Mouse (Mus musculus) left cerebral cortex, postnatal 10 days (tissue): ENCODE data around the gene Mta1. TPM values are rescaled to one million over a fixed set of nuclear protein-coding genes. Genes with fewer than 3 reads are reported as not detected.

Source experiments
- DNase-seq, 2 experiments: peaks; one replicate each; pipeline ENCODE4 v3.0.0; 2021 to 2022; ENCODE audit warnings: low spot score in 2 of 2, mixed read lengths in 1 of 2; ENCODE audit errors: extremely low spot score in 1 of 2
- intact Hi-C: fragments of 180-260 bp; cut with DNase I; formaldehyde crosslinking; loops from one replicate; pipeline ENCODE4 v1.15.1; 2025
- total RNA-seq, 2 experiments: library from RNA; stranded (reverse); gene quantifications; 2 replicates each; pipeline ENCODE4 v1.2.3; 2021

Gene Mta1
- total RNA-seq, 2 experiments from 2014 or later, result 87.1 to 89.1 TPM

DNA sequence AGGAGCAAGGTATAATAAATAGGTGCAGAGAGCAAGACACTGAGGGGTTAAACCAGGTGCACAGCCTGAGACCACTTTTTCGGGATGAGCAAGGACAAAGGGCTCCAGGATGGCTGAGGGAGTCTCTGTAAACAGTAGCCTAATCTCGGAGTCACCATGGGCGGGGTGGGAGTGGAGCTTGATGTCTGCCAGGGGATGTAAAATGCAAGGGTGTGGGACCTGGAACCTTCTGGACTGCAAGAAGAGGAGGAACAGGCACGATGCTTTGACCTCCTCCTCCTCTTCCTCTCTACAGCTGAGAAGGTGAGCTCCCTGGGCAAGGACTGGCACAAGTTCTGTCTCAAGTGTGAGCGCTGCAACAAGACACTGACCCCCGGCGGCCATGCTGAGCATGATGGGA is 45.1 kb downstream of the Mta1 start:
- intact Hi-C loops, result loop anchor here (5.0 kb wide), 1 partner anchor 44 kb away; the partner anchor contains the start of gene Tmem121
- DNase-seq, result no peak

DNA sequence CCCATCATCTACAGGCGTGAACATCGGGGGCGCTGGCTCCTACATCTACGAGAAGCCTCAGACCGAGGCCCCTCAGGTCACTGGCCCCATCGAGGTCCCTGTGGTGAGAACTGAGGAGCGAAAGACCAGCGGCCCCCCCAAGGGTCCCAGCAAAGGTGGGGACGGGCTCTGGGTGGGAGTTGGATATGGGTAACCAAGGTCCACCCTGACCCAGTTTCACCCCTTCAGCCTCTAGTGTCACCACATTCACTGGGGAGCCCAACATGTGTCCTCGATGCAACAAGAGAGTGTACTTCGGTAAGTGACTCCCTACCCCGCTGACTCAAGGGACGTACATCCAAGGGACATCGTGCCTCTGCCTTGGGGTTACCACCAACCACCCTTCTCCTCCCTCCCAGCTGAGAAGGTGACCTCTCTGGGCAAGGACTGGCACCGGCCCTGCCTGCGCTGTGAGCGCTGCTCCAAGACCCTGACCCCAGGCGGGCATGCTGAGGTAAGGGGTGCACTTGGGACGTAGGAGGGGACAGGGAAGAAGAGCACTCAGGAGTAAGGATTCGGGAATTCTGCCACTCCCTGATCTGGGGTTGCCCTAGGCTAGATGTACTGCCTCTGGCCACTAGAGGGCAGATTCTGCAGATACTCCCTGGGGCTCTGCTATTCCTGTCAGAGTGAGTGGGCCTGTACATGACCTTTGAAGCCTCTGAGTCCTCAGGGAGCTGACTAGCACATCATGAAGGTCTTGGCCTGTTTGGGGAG is 46.1 kb downstream of the Mta1 start:
- no peak for DNase-seq
- intact Hi-C loops, result loop anchor here (5.0 kb wide), 1 partner anchor 43 kb away; the partner anchor contains the start of gene Tmem121

DNA sequence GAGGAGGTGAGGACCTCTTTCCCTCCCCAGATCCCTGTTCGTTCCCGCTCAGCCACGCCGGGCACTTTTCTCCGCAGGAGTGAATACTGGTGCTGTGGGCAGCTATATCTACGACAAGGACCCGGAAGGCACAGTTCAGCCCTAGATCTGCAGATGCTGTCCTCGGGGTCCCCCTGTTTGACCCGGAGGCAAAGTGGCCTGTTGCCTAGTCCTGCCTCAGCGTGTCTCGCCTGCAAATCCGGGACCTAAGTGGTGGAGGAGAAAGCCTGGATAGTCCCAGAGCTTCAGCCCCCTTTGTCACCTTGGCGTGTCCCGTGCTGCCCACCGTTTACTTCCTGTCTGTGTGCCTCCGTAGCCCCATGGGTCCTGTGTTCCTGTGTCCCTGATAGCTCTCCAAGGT is 46.8 kb downstream of the Mta1 start:
- intact Hi-C loops, result loop anchor here (5.0 kb wide), 1 partner anchor 42 kb away; the partner anchor contains the start of gene Tmem121
- no peak for DNase-seq

DNA sequence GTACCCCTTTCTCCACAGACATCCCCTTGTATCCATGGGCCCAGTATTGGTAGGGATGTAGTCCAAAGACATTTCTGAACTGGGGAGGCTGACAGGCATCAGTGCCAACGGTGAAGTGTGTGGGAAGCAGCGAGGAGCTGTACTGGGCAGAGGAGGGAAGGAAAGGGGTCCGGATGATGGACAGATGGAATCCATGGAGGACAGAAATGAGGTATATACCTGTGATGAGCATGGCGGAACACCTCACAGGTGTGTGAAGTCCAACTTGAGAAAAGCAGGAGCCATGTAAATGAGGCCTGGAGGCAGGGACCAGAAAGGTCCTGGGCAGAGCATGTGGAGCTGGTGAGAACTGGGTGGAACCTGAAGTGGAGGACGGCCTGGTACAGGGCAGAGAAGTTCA is 47.5 kb downstream of the Mta1 start:
- peak in 1 of 2 experiments; percentile 22 for DNase-seq
- intact Hi-C loops, result no loop called here

DNA sequence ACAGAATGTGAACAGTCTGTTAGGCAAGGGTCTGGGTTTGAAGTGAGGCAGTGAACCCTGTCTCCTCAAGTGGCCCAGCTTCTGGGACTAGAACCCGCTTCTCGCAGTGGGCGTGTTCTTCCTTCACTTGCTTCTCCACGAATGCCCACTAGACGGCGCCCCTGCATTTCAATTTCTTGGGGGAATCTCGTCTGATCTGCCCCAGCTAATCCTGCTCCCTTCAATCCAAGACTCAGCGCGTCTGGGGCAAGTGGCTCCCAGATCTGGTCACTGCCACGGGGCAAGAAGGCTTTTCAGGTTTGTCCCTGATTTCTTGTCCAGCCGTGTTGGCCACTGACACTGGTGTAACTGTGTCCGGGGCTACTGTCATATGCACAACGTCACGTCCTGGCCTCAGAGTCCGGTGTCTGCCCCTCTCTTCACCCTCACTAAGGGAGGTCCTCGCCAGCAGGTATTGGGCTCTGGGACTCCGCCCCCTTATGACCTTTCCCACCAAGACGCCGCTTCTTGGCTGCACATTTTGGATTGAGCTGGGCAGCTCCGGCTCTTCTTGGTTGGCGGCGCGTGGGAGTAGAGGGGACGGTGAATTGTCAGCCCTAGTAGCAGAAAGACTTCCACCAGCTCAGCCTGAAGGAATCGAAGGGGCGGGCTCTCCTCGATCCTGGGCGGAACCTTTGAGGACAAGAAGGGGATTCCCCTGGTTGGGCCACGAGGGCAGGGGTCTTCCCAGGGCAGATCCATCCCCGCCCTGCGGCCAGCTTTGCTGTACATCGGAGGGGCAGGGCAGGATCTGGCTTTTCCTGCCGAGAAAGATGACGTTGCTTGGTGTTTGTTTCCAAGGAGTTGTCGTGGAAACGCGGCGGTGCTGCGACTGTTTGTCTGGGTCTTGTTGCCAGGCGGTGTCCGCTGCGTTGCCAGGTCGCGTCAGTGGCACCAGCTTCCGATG is 48.3 kb downstream of the Mta1 start, which contains the start of gene Crip1:
Crip1 (plus strand) TSS at position 205 of the 946 bp plus-strand sequence.
- intact Hi-C loops, result no loop called here
- DNase-seq, result peak; percentile 79 to 88

DNA sequence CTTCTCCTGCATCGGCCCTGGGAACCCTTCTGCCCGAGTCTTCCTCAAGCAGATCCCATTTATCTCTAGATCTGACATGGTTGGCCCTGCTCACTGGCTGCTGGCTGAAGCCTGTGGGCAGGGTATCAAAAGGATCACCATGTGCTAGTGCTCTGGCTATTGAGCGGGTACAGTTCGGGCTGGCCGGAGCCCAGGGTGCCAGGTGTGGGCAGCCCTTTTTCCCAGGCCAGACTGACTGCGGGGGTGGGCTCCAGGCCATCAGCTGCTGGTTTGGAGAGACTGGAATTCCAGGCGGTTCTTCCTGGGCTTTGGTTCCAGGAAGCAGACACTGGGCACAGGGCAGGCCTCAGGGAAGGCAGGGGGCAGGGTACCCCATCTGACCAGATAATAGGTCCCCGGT is 49.4 kb downstream of the Mta1 start:
- intact Hi-C loops, result no loop called here
- DNase-seq, result peak in 1 of 2 experiments; percentile 61

DNA sequence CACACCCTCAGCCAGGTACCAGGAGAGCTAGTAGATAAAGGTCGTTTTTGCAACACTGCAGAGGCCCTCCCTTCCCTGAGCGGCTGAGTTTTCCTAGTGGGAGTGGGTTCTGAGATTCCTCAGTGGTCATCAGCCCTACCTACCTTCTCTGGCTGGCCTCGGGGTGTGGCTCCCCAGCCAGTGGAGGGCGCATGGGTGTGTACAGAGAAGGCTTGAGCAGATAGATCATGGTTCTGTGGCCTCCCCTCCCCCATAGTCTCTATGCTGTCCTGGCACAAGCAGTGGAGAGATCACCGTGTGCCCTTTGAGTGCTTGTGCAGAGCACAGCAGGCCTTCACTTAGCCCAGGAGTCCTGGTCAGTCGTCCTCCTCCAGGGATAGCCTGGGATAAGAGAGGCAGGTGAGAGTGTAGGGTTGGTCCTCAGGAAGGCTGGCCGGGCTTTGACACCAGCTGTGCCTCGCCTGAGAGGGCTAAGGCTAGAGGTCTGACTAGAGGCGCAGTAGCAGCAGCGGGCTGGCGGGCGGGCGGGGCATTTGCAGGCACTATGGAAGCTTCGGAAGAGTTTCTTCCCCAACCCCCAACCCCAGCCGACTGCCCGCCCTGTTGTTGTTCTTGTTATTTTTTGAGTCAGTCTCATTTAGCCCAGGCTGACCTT is 50.4 kb downstream of the Mta1 start:
- peak in 1 of 2 experiments; percentile 75 for DNase-seq
- intact Hi-C loops, result no loop called here

DNA sequence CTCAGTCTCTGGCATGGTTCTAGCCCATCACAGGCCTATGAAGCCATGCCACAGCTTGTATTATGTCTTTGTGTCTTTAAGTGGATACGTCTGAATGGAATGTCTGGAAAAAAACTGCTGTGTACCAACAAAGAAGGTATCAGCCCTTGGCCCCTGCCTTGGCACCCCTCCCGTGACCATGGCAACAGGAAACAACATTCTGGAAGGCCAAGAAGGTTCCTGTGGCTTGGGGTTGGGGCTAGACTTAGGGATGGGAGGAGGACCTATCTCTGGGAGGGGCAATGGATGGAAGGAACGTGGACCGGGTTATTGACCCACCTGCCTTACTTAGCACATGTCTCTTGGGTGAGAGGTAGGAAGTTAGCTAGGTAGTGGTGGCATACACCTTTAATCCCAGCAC is 51.3 kb downstream of the Mta1 start:
- intact Hi-C loops, result no loop called here
- DNase-seq, result peak in 1 of 2 experiments; percentile 61

DNA sequence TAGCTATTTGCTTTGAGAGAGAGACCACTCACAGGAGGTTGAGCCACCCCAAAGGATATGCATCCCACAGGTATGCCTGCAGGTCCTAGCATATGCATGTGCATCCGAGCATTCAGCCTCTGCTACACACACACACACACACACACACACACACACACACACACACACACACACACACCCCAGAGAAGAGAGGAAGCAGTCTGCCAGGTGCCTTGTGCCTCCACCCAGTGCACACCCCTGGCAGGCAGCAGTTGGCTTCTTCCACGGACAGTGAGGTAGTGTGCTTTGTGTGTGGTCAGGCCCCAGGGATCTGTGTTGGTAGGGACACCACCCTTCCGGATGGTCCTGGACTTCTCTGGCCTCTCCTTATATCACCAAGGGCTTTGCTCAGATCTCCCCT is 51.8 kb downstream of the Mta1 start:
- intact Hi-C loops, result no loop called here
- no peak for DNase-seq

DNA sequence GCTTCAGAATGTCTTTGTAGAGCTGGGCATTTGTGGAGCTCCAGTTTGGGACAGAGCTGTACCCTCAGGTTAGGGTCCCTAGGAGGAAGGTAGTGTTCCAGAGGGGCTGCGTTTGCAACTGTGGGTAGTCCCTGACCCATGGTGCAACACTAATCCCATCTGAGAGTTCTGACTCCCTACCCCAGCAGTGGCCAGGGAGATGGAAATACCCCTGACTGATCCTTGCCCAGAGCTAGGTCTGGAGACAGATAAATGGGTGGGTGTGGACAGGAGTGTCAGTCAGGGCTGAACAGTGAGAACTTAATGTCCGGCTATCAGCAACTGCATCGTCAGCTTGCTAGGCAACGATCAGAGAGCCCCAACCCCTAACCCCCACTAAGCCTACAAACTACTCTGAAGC is 52.5 kb downstream of the Mta1 start:
- intact Hi-C loops, result no loop called here

DNA sequence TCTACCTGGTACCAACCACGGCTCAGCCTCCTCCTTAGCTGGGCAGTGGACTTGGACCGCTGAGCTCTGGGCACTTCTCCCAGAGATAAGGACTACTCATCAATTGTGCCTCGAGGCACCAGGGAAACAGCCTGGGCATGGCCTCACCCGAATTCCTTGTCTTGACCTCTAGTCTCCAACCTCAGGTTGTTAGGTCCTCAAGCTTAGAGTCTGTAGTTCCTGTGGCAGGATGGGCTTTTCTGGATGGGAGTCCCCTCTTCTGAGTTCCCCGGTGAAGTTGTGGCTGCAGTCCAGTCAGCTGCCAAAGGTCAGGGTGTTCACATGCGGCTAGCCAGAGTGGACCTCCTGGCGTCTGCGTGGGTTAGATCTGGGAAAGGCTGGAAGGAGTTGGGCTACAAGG is 53.0 kb downstream of the Mta1 start:
- DNase-seq, result peak in 1 of 2 experiments; percentile 43
- intact Hi-C loops, result no loop called here

More for the DNA sequence above, 52.5 kb downstream of the Mta1 start:
- no peak for DNase-seq

DNA sequence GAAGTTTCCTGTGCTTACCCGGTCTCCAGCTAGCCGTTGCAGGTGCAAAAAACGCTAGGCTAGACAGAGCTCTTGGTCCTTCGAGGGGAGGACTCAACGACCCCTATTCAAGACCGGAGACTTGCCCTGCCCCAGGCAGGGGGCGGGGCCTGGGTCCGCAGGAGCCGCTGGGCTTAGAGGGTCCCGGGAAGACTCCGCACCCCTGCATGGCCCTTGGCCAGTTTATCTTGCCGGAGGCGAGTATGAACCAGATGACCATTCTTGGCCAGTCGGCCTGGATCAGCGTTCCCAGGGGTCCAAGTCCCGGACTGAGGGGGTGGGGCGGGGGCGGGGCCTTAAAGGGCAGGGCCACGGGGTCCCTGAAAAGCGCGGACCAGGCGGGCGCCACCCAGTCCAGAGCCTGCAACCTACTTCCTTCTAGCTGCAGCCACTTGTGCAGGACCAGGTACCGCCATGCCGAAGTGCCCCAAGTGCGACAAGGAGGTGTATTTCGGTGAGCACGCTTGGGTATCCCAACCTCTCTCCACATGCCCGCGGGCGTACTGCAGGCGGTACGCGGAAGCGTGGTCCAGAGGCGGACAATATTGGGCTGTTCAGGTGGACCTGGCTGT is 53.7 kb downstream of the Mta1 start:
- no peak for DNase-seq
- intact Hi-C loops, result no loop called here

DNA sequence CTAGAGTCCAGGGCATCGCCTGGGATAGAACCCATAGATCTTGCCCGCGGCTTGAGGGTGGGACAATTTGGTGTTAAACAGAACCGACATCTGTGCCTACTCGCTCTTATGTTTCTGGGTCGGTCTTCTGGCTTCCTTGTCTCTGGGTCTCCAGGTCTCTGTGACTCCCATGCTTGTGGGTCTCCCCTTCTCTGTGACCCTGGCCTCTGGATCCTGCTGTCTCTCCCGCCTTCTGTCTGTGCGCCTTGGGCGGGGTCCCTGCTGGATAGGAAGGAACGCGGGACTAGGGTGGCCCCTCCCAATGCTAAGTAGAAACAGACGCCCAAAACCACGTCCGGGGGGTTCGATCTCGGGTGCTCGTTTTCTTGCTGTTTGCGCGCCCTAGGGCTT is 54.2 kb downstream of the Mta1 start:
- DNase-seq, result peak in 1 of 2 experiments; percentile 45
- intact Hi-C loops, result no loop called here

DNA sequence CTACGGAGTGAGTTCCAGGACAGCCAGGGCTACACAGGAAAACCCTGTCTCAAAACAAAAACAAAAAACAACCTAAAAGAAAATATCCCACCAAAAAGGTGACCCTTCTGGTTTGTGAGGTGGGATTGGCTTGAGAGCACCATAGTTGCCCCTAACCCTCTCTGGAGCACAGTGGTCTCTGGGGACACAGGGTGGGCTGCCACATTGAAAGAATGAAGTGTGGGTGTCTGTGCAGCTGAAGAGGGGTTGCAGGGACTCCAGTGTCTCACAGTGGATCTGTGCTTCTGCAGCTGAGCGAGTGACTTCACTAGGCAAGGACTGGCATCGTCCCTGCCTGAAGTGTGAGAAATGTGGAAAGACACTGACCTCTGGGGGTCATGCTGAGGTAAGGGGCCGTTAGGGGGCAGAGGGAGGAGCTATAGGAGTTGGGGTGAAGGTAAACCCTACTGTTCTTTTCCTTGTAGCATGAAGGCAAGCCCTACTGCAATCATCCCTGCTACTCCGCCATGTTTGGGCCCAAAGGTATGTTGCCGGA is 55.0 kb downstream of the Mta1 start:
- intact Hi-C loops, result no loop called here
- DNase-seq, result peak in 1 of 2 experiments; percentile 24

DNA sequence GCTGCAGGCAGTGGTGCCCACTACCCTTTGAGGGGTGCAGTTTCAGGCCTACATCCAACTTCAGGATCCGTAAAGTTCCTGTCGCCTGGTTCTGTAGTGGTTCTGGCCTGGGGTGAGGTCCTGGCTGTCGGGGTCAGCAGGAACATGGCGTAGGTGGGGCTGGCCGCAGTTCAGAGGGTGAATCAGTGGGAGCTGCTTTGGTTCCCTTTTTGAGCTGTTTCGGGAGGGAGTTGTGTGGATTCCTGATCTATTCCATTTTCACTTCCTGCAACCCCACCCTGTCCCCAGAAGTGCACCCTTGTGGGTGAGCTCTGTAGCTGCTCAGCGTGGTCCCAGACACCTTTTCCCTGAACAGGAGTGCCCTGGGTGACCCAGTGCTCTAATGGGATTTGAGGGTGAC is 55.9 kb downstream of the Mta1 start:
- intact Hi-C loops, result no loop called here

DNA sequence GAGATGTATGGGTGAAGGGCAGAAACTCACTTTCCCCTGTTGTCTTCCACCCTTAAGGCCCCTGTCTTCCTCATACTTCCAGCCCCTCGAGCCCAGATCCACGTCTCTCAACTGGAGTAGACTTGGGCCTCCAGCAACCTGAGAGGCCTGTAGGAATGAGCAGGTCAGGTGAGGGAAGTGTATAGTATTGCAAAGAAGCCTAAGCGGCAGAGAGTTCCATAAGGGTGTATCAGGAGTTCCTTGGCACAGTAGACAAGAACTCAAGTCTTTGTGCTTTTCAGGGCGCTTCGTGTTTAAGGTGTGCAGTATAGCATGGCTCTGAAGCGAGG is 56.6 kb downstream of the Mta1 start:
- intact Hi-C loops, result no loop called here
- DNase-seq, result no peak

More for the DNA sequence above, 55.9 kb downstream of the Mta1 start:
- peak in 1 of 2 experiments; percentile 31 for DNase-seq

DNA sequence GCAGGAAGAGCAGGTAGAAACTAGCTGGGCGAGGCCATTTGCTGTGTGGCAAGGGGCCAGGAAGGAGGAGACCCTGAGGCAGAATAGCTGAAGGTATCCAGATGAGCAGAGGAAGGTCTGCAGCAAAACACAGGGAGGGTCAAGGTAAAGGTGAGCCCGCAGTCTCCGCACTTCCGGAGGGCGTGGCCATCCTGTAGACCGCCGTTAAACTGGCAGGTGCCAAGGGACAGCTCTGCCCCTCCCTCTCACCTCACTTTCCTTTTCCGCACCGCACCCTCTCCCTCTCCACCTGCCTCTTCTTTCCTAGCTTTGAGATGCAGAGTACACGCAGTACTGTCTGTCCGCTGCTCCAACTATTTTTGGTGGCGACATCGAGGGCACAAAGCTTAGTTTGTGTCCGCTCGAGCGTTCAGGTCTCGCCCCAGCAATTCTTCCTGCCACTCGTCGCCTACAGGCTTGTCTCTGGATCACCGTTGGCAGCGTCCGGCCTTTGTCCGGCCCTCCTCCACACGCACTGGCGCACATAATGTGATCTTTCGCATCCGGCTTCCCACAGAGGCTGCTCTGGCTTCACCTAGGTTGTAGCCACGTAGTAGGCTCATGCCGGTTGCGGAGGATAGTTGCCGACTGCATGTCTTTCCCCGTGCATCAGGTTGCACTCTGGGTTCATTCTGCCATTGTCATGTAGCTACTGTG is 57.1 kb downstream of the Mta1 start:
- peak in 1 of 2 experiments; percentile 70 for DNase-seq
- intact Hi-C loops, result no loop called here
